Mouse (Mus musculus): ENCODE results near the gene Cntln.

GRCm38 (mm10) chr4:84942059-84942458, 58.0 kb downstream of the Cntln start:
- TF ChIP-seq CTCF (IDR thresholded peaks at IDR 0.05; ENCODE audit: extremely low read depth, insufficient read depth, low read length): no peak
- TF ChIP-seq POLR2A (IDR thresholded peaks at IDR 0.05; ENCODE audit: extremely low read depth, insufficient read depth, low read length): no peak

Measured in cortical plate, adult 2 months (tissue).